Mouse (Mus musculus) MEL (cell line): Measurements from ENCODE around the gene Leng1.

Experiments used
- CTCF ChIP-seq, 3 experiments: IDR thresholded peaks in 2 of 3; conservative IDR thresholded peaks in 1 of 3; 2 replicates each; pipeline ENCODE4 v1.5.1; 2011 to 2012; ENCODE audit warnings: low read length in 3 of 3, low read depth in 2 of 3, mild to moderate bottlenecking in 2 of 3, improper control_type of control experiment in 1 of 3, inconsistent platforms in 1 of 3, mixed read lengths in 1 of 3, moderate library complexity in 1 of 3; ENCODE audit not compliant: control insufficient read depth in 1 of 3, insufficient read depth in 1 of 3, poor library complexity in 1 of 3, severe bottlenecking in 1 of 3
- POLR2A ChIP-seq, 2 experiments: IDR thresholded peaks; 2 replicates each; pipeline ENCODE4 v1.6.1; 2011 to 2012; ENCODE audit warnings: low read length in 2 of 2, mild to moderate bottlenecking in 2 of 2, control low read depth in 1 of 2, improper control_type of control experiment in 1 of 2, low read depth in 1 of 2, moderate library complexity in 1 of 2; ENCODE audit not compliant: control insufficient read depth in 1 of 2, insufficient read depth in 1 of 2, poor library complexity in 1 of 2
- POLR2AphosphoS2 ChIP-seq: IDR thresholded peaks from 2 replicates; pipeline ENCODE4 v1.6.1; 2011; ENCODE audit warnings: low read length, improper control_type of control experiment

DNA sequence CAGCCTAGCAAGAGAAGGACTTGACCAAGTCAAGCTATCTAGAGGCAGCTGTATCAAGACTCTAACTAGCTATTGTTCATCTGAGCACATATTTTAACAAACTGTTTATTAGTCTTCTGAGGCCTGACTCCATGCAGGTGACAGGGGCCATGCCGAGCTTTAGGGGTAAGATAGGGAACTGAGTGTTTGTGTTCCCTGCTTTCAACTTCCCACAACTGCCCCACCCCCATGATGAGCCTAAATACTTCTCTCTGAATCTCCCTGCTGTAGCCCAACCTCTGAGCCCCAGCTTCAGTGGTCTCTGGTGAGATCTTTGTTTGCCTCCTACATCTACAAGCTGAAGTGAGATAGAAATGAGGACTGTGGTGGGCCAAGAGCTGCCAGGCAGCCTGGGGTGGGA is 49.6 kb upstream of the Leng1 start:
- TF ChIP-seq CTCF (IDR thresholded peaks at IDR 0.05 in 2 of 3, conservative IDR thresholded peaks at IDR 0.05 in 1 of 3; ENCODE audit: control insufficient read depth in 1 of 3, insufficient read depth in 1 of 3, low read depth in 2 of 3, low read length in 3 of 3, poor library complexity in 1 of 3, severe bottlenecking in 1 of 3) (no peak), POLR2A (IDR thresholded peaks at IDR 0.05; ENCODE audit: control insufficient read depth in 1 of 2, insufficient read depth in 1 of 2, low read depth in 1 of 2, low read length in 2 of 2, poor library complexity in 1 of 2) (no peak), POLR2AphosphoS2 (no peak)
